Mouse (Mus musculus) adrenal gland, postnatal 25 days (tissue): ENCODE measurements around the gene Ighmbp2. TPM values are rescaled to one million over a fixed set of nuclear protein-coding genes. Genes with fewer than 3 reads are reported as not detected.

Experiments
- DNase-seq: peaks from one replicate; pipeline ENCODE4 v3.0.0; 2021; ENCODE audit warnings: mixed read lengths
- long read RNA-seq: library from polyadenylated mRNA; stranded (forward); transcript quantifications from one replicate; pipeline ENCODE4 v2.0.0, GENCODE M21; 2021
- total RNA-seq: library from RNA; stranded (reverse); gene quantifications from 2 replicates; pipeline ENCODE4 v1.2.3, GENCODE M21; 2021

The Ighmbp2 gene
- total RNA-seq: 6.4 and 9.1 TPM in 2 replicates
- long read RNA-seq, full-length matches to known transcripts: 2 of 15 reads
- long read RNA-seq, partial matches to known transcripts: 9 of 15 reads
- long read RNA-seq, other reads (novel, unspliced or antisense): 4 of 15 reads

DNA sequence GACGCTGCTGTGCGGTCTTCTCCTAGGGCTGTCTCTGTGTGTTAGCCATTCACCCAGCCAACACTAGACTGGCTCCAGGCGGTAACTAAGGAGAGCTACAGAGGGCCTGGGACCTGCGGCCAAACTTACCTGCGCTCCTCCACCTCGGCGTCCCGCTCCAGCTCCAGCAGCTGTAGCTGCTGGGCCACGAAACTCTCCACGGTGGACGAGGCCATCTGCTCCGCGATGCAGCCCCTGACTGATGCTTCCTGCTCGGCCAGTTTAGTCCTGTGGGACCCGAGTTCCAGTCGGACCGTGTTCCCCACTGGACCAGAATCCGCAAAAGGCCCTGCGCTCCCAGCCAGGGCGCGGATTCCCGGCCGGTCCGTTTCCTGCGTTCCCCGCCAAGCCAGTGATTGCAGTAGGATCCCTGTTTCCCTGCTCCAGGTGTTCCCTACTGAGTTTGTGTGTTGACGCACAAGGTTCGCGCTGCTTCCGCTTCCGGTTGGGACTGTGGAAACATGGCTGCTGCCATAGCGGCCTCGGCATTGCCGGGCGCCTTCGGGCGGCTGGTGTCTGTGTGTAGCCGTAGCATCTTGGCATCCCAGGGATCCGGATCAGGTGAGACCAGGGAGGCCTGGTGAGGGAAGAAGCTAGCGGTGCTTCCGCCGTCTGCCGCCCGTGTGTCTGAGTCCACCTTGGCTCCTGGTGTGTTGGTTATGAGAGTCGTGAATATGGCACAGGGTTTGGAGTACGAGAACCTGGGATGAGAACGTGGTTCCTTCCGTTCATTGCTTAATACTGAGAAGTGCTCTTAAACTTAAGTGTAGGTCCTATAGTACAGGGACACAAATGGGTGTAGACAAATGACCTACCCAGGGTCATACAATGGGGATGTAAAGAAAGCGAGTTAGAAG is at the start of gene Ighmbp2, which contains the start of gene Mrpl21:
Ighmbp2 (minus strand) TSS at position 446 of the 896 bp plus-strand sequence.
Mrpl21 (plus strand) TSS at position 330 of the 896 bp plus-strand sequence.
- peak; percentile 85 for DNase-seq

DNA sequence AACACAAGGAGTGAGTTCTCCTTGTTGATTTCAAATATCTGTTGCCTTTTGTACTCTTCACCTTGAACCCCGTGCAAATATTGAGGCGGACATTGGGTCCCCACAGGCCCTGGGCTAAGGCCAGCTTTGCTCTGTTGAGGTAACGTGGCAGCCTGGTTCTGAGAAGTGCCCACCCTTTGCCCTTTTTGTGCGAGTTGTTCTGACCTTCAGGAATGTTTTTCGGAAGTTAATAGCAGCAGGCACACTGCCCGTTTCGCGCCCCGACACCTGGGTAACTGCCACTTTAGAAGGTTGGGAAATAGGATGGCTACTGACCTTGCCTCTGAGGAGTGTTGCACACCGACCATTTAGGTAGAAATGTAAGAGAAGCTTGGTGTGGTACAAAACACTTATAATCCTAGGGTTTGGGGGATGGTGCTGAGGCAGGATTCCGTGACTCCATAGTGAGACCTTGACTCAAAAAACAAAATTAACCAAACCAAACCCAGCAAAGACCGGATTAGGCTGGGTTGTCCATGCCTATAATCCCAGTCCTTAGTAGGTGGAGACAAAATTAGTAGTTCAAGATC is 43.7 kb upstream of the Ighmbp2 start:
- no peak for DNase-seq

DNA sequence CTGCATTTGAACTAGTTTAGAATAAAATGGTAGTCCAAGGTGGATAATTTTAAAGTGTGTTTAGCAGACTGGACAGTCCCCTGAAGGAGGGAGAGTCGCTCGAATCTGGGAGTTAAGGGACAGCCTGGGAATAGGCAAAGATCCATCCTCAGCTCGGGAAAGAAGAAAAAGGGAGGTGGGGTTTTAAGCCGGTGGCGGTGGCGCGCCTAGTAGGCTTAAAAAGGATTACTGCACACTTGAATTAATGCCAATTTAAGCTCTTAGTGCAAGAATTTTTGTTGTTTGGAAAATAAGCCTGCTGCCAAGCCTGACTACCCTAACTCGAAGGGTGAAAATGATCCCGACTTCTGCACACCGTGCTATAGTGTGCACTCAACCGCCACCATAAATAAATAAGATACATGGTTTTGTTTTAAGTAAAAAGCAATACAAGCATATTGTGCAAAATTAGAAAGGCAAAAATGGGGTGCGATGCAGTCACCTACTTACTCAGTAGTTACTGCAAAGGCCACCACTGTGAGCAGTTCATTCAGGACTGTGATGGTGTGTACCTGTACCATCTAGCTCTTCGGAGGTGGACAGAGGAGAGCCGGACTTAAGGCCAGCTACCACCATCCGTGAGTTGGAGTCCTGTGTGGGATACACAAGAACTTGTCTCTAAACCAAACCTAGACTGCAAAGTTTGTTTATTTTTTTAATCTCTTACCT is 43.1 kb upstream of the Ighmbp2 start:
- DNase-seq: no peak

DNA sequence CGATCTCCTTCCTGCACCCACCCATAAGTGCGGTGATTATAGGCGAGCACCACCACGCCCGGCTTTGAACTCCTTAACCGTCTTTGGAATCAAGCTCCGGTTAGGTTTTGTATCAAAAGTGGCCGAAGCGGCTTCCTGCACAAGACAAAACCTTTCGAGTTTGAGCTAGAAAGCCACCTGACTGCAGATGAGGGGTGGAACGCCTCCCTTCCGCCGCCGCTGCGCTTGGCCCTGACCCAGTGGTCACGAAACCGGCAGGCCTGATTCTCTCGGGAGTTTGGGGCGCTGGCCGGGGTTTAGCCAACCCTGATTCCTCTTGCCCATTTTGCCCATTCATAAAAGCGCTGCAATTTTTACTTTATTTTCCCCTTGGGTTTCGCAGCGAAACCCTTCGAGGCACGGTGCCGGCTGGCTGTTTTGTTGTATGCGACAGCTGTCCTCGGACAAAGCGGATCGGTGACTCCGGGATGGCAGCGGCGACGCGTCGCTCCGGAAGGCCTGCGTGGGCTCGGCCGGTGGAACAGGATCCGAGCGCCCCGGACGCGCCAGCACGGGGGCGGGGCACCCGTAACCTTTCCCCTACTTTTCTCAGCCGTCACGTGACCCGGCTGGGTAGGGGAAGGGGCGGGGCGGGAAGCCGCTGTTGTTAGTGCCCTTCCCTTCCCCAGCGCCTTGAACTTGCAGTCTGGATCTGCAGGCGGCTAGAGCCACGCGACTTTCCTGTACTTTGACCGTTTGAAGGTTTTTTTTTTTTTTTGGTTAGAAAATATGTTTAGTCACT is 42.3 kb upstream of the Ighmbp2 start:
- DNase-seq: peak; percentile 96

DNA sequence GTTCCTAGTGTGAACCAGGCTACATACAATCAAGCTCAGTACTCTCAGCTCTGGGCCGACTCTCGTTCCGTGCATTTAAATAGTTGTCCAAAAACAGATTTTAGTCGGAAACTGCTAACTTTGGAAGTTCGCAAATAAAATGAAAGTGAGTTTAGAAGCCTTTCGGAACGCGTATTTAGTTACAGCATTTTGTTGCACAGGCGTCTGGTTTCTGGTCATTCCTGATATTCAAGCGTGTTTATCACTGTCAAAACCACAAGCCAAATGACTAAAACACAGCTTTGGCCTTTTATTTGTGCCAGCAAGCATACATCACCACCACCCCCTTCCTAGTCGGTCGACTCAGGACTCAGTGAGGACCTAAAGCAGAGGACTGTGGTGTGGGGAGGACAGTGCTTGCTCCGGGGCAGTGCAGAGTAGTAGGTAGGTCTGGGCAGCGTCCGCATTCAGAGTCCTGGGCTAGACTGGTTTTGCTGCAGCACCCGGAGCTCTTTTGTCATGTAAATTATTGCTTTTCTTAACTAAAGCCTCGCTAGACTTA is 41.5 kb upstream of the Ighmbp2 start:
- DNase-seq: peak; percentile 51

DNA sequence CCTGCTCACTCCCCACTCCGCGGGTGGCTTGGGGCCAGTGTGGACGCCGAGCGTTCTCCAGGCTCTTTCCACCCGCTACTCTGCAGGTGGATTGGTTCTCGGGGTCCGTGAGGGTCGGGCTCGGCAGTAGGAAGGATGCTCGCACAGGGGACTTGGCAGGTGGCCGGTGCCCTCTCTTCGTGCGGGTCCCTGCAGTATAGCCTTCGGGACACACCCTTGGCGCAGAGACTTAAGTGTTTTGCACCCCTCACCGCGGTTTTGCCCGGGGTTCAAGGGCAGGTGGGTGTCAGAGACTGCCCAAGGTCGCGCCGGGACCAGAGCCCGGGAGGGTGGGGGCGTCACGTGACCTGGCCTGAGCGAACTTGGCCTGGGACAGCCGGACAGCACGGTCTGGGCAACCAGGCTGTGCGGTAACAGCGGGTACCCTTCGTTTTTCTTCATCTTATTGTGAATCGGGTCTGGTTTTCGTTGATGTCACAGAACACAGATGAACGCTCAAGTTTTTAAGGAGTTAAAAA is 41.0 kb upstream of the Ighmbp2 start:
- peak; percentile 92 for DNase-seq

DNA sequence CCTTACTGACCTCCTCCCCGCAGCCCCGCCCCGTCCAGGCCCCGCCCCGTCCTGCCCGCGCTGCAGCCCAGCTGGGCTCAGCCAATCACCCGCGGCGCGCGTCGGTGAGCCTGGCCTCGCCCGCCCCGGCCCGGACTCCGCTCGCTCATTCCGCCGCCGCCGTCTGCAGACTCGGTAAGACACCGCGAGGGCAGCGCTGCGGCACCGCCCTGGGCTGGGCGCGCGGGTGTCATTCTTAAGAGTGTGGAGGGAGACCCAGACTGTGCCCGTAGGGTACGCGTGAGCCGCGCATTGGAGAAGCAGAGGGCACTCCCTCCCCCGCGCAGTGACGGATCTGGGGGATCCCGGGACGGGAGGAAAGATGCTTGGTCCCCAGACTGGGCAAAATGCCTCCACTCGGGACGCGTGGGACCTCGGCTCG is 40.4 kb upstream of the Ighmbp2 start:
- peak; percentile 95 for DNase-seq

DNA sequence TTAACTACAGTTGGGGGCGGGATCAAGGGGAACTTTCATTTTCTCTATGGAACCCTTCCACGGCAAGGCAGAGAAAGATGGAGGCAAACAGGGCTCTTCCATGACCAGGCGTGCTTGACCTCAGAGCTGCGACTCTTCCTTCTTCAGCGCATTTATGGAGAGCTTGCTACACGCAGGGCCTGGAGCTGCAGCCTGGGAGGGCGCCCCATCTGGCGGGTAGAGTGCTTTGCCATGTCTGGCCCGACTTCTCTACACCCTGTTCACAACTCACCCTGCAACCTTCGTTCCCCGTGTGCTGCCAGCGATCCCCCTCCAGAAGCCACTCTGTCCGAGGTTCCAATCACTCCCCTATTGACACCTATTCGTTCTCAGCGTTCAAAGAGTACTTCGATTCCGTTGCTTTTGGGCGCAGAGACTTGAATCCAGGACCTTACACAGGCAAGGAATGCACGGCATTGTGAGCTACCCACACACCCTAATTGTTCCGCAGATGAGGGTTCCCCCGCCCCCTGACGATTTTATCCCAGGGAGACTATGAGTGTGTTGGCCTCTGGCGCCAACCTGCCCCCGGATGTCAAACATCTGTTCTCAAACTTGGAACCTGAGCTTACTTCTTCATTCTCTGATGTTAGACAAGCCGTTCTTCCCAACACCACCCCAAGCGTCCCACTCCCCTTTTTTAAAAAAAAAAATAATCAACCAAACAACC is 39.6 kb upstream of the Ighmbp2 start, which contains the start of gene Cpt1a:
Cpt1a (plus strand) TSS at position 74 of the 709 bp plus-strand sequence.
- DNase-seq: peak; percentile 62

DNA sequence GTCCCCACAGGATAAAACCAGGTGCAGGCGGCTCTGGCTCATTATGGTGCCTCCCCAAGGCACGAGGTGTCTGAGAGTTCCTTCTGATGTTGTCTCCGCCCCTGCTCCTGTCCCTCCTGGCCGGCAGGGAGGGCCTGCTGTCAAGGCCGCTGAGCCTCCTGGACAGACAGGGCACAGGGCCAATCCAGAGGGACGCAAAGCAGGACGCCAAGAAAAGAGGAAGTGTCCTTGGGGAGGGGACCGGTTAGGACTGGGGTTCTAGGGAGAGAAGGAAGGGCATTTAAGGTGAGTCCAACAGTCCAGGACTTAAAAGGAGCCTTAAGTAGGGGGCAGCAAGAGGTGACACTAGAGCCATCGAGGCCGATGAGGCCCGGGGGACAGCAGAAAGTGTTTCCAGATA is 38.8 kb upstream of the Ighmbp2 start:
- peak; percentile 85 for DNase-seq

DNA sequence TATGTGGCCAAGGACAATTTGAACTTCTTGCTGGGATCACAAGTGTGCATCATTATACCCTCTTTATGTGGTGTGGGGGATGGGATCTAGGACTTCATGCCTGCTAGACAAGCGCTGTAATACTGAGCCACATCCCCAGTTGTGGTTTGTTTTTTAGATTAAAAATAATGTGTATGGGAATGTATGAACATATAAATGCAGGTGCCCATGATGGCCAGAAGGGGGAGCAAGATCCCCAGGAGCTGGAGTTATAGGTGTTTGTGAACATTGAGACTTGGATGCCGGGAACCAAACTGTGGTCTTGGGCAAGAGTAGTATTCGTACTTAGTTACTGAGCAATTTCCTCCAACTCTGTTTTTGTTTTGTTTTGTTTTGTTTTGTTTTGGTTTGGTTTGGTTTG is 38.0 kb upstream of the Ighmbp2 start:
- no peak for DNase-seq

DNA sequence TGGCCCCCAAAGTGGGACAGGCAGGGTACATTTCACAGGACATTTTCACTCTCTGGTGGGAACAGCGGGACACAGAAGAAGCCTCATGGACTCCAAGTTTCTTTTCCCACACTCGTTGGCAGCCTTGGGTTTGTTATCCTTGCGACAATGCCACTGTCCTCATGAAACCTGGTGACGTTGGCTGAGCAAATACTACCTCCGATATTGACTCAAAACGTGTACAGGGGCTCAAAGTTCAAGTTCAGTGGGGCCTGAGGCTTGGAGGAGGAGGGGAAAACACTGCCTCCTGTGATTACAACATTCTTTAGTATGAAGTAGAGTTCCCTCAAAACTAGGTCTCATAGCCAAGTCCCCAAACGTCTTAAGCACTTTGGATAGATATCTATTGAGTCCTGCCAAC is 37.3 kb upstream of the Ighmbp2 start:
- DNase-seq: no peak

DNA sequence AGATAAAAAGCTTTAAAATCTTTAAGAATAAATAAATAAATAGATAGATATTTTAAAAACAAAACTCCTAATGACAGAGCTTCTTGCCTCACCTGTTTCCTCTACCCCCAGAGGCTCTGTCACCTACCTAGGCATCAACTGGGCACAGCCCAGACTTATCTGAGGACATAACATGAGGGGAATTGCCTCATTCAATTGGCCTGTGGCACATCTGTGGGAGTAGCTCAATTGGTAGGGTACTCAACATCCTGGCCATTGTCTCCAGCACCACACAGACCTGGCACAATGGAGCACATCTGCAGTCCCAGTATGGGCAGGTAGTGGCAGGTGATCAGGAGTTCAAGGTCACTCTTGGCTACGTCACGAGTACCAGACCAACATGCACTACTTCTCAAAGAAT is 36.5 kb upstream of the Ighmbp2 start:
- no peak for DNase-seq

DNA sequence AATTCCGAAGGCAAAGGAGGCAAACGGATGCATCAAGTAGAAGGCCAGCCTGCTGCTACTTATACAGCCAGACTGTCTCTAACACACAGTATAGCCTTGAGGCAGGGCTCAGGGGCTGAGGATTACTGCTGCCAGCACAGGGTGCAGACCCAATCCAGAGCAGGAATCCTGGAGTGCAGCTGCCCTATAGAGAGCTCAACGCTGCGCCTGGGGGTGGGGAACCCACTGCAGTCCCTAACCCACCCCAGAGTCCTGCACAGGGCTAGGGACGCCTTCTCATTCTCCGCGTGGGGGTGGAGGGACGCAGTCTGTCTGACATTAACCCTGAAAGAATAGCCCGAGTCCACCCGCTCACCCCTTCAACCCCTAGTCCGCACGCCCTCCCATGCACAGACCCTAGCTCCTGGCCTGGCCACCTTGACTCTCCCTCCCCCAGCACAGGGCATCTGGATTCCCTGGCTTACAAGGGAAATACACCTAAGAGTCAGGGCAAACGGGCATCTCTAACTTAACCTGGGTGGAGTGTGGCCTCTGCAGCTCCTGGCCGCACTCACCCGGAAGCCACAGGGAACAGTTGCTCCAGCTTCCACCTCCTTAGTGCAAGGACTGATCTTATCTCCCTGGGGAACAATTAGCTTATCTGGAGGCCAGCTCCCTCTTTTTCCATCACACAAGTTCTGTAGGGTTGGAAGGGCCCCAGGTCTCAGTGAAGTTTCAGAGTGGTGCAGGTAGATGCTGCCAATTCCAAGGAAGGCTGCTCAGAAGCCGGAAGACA is 24.5 kb upstream of the Ighmbp2 start:
- DNase-seq: no peak

DNA sequence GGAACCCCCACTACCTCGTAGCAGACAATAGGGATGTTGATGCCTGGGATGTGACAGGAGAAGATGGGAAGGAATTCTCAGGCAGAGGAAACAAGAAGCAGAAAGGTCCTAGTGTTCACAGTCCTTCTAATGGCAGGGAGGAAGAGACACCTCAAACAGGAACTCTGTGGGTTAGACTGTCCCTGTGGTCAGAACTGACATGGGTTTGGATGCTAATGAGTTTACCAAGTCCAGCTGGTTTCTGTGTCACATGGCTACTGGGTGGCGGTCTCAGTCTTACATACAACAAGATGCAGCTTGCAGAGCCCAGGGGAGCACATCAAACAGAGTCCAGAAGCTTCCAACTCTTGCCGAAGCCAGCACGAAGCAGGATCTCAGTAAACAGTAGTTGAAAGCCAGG is 21.2 kb upstream of the Ighmbp2 start:
- DNase-seq: no peak

DNA sequence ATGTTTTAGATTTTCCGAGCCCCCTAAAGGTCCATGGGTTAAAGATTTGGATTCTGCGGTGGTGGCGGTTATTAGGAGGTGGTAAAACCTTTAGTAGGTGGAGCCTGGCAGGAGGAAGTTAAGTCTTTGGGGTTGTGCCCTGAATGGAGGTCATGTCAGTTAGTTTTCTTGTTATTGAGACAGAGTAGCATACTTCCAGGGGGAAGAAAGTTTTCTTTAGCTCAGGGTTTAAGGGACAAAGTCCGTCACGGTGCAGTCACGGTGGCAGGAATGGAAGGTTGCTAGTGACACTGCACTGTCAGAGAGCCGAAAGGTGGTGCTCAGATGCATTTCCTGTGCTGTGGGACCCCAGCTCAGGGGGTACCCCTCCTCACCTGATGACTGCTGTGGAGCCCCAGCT is 15.0 kb upstream of the Ighmbp2 start:
- DNase-seq: no peak

DNA sequence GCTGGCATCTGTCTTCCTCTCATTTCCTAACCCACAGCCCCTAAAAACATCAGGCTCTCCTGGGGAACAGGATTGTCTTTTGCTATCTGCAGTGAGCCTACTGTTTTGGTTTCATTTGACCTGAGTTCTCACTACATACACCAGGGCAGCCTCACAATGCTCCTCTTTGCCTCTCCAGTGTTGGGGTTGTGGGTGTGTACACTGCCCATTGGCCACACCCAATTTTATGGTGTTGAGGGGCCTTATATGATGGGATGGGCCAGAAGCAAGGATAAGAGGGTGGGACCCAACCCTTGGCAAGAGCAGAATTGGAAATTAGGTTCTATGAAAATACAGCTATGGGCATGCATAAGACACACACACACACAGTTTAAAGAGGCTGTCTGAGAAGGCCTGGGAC is 14.2 kb upstream of the Ighmbp2 start:
- DNase-seq: no peak

DNA sequence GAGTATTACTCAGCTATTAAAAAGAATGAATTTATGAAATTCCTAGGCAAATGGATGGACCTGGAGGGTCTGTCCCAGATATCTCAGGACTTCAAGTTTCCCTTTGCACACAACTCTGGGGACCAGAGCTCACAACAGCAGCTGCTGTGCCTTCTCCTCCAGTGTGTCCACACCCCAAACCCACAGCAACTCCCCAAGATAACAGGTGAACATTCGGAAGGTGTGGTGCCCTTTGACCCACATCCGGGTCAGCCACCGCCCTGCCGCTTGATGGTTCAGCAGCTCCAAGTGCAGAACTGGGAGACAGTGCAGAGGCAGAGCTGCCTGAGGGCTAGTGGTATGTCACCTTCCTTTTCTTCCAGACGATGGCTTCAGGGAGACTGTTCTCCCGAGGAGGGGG is 12.4 kb upstream of the Ighmbp2 start:
- DNase-seq: no peak

DNA sequence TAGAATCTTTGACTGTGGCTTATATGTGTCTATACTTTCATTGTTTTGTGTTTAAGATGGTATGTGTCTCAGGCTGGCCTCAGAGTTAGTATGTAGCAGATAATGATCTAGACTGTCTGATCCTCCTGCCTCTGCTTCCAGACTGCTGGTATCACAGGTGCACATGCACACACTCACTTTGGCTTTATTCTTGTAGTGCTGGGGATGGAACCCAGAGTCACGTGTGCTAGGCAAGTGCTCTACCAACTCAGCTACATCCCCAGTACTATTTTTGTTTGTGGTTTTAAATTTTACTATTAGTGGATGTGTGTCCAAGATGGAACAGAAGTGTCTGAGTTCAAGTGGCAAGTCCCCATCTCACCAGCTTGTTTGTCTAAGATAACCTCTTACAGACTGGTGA is 10.2 kb upstream of the Ighmbp2 start:
- DNase-seq: no peak

DNA sequence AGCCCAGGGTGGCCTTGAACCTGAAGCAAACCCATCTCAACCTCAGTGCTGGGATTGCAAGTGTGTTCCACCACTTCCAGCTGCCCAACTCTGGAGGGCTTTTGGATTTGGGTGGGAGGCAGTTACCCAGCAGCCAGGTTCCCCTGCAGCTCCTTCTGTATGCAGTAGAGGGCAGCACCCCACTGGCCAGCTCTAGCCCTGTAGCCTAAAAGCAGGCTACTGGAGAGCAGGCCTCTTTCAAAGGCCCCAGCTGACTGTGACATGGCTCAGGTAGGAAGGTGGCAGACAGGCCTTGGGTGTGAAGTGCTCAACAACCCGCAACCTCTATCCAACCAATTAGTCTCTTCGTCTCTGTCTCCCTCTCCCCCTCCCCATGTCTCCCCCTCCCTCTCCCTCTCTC is 9.2 kb upstream of the Ighmbp2 start:
- DNase-seq: peak; percentile 60

DNA sequence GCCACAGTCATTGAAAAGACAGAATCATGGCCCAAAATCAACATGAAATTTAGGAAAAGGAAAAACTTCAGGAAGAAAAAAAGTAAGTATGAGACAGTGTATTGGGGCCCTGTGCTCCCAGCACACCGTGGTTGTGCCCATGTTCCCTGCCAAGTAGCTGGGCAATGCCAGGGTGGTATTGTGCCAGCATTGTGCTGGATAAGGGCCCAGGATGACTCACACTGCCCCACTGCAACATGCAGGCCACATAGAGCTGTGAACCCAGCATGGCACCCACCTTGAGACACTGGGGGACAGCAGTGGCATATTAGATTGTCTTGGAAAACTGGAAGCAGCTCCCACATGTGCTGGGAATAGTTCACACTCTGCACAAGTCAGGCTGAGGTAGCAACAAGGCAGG is 6.2 kb upstream of the Ighmbp2 start:
- peak; percentile 19 for DNase-seq
